Comparison of ENCODE assay signal across 8 mouse cellular contexts in genomic region chr12:84284885-84285592, GRCm38 (mm10). TPM values are rescaled to one million over a fixed set of nuclear protein-coding genes. Genes with fewer than 3 reads are reported as not detected.
DNase-seq lines count a peak whose midpoint lies in the region; ATAC-seq and TF ChIP-seq lines count a peak whose summit lies in the region.

TSS of gene Ptgr2 (plus strand) at chr12:84285232.

- peaks cover 0 to 14% of the 10 kb centered on the region in 2 experiments; a peak in 2 of 4 replicates for H3K36me3 ChIP-seq in MEL (ENCODE audit: control insufficient read depth in 1 of 2, insufficient read depth in 2 of 2, low read length in 2 of 2)
- H3K36me3 ChIP-seq in forebrain, postnatal 0 days (ENCODE audit: insufficient read depth) = no peaks in the 10 kb centered on the region
- H3K36me3 ChIP-seq in lung, embryonic 15.5 days = no peaks in the 10 kb centered on the region

- peaks cover 0 to 14% of the 10 kb centered on the region in 2 experiments; a peak in 2 of 4 replicates for H3K4me1 ChIP-seq in MEL (ENCODE audit: control insufficient read depth in 1 of 2, insufficient read depth in 2 of 2, low read length in 2 of 2)
- 0 out of 2 replicates have a peak, but pooled peaks cover 3% of the 10 kb centered on the region for H3K4me1 ChIP-seq in cerebellum, adult 2 months (ENCODE audit: control insufficient read depth, insufficient read depth, low read length)
- no peaks in the 10 kb centered on the region; the same call in 1 of the 2 replicates for H3K4me1 ChIP-seq in forebrain, postnatal 0 days (ENCODE audit: insufficient read depth)
- H3K4me1 ChIP-seq in lung, embryonic 15.5 days = 0 out of 2 replicates have a peak, but pooled peaks cover 6% of the 10 kb centered on the region

- peak within 1 kb of the TSS; percentile 90 for H3K9ac ChIP-seq in MEL (ENCODE audit: control insufficient read depth, low read depth, low read length, poor library complexity, severe bottlenecking)
- H3K9ac ChIP-seq in forebrain, postnatal 0 days = peak within 1 kb of the TSS; percentile 51
- H3K9ac ChIP-seq in lung, embryonic 15.5 days = peak within 1 kb of the TSS; percentile 47

- H3K27ac ChIP-seq in MEL (ENCODE audit: control insufficient read depth, low read depth, low read length) = peak within 1 kb of the TSS; percentile 93
- H3K27ac ChIP-seq in cerebellum, adult 2 months (ENCODE audit: insufficient read depth, low read length) = peak within 1 kb of the TSS; percentile 39; the same call in 1 of the 2 replicates
- peak within 1 kb of the TSS; percentile 22; the same call in 1 of the 2 replicates for H3K27ac ChIP-seq in forebrain, postnatal 0 days (ENCODE audit: low read depth, low read length)
- peak within 1 kb of the TSS; percentile 41 for H3K27ac ChIP-seq in lung, embryonic 15.5 days

- peak in 1 of 2 experiments; percentile 39; a peak in 2 of 4 replicates for TF ChIP-seq EP300 in MEL (IDR thresholded peaks at IDR 0.05; ENCODE audit: low read depth in 1 of 2, low read length in 2 of 2)

- peak; percentile 99 for DNase-seq in MEL (ENCODE audit: low read depth, low spot score)
- DNase-seq in cerebellum, adult 2 months = peak; percentile 85 to 91
- DNase-seq in forebrain, postnatal 0 days = peak; percentile 90
- peak; percentile 95 for DNase-seq in heart, postnatal 4 days
- DNase-seq in layer of hippocampus, adult 8-10 months (ENCODE audit: low spot score in 2 of 2) = peak; percentile 89 to 91
- peak; percentile 91 for DNase-seq in ovary, adult 18-20 months (ENCODE audit: low spot score)
- peak; percentile 92 for DNase-seq in thymus, postnatal 0 days (ENCODE audit: low spot score)

- ATAC-seq in forebrain, postnatal 0 days = peak; percentile 98
- peak; percentile 94 for ATAC-seq in lung, embryonic 15.5 days (ENCODE audit: borderline replicate concordance, extremely low read depth, low FRiP score, low TSS enrichment)

- H3K4me2 ChIP-seq in forebrain, postnatal 0 days (ENCODE audit: low read depth) = peak within 1 kb of the TSS; percentile 72
- peak within 1 kb of the TSS; percentile 68 for H3K4me2 ChIP-seq in lung, embryonic 15.5 days

- H3K4me3 ChIP-seq in MEL (ENCODE audit: control insufficient read depth in 1 of 2, insufficient read depth in 1 of 2, low read depth in 2 of 2, low read length in 2 of 2) = peak within 1 kb of the TSS; percentile 67 to 71
- H3K4me3 ChIP-seq in cerebellum, adult 2 months (replicated peaks; ENCODE audit: insufficient read depth, low read depth, low read length) = peak within 1 kb of the TSS; percentile 62
- peak within 1 kb of the TSS; percentile 58 for H3K4me3 ChIP-seq in forebrain, postnatal 0 days (ENCODE audit: low read depth, low read length)
- H3K4me3 ChIP-seq in lung, embryonic 15.5 days = peak within 1 kb of the TSS; percentile 49

- no peaks in the 10 kb centered on the region for H3K27me3 ChIP-seq in MEL (ENCODE audit: control insufficient read depth in 1 of 2, insufficient read depth in 2 of 2, low read length in 2 of 2)
- H3K27me3 ChIP-seq in cerebellum, adult 2 months (ENCODE audit: control insufficient read depth, insufficient read depth, low read length) = no peaks in the 10 kb centered on the region
- no peaks in the 10 kb centered on the region for H3K27me3 ChIP-seq in forebrain, postnatal 0 days (ENCODE audit: insufficient read depth, low read length)
- H3K27me3 ChIP-seq in lung, embryonic 15.5 days = no peaks in the 10 kb centered on the region

- TF ChIP-seq RAD21 in MEL (IDR thresholded peaks at IDR 0.05; ENCODE audit: low read depth, low read length) = no peak

- under 1% methylated on average over 39 of the region's 39 CpGs for WGBS in cerebellum, adult 2 months
- under 1% methylated on average over 39 of the region's 39 CpGs for WGBS in forebrain, postnatal 0 days
- whole genome bisulfite sequencing in lung, embryonic 15.5 days = under 1% methylated on average over 39 of the region's 39 CpGs

- no peaks in the 10 kb centered on the region for H3K9me3 ChIP-seq in MEL (replicated peaks; ENCODE audit: insufficient read depth, low read length)
- H3K9me3 ChIP-seq in forebrain, postnatal 0 days (ENCODE audit: low read length) = no peaks in the 10 kb centered on the region
- H3K9me3 ChIP-seq in lung, embryonic 15.5 days = no peaks in the 10 kb centered on the region

- peak; percentile 89 to 98 for TF ChIP-seq POLR2A in MEL (IDR thresholded peaks at IDR 0.05; ENCODE audit: control insufficient read depth in 1 of 2, insufficient read depth in 1 of 2, low read depth in 1 of 2, low read length in 2 of 2, poor library complexity in 1 of 2)
- TF ChIP-seq POLR2A in cerebellum, adult 2 months (IDR thresholded peaks at IDR 0.05; ENCODE audit: borderline replicate concordance, insufficient read depth, low read length) = peak; percentile 86

- TF ChIP-seq CTCF in MEL (IDR thresholded peaks at IDR 0.05 in 2 of 3, conservative IDR thresholded peaks at IDR 0.05 in 1 of 3; ENCODE audit: control insufficient read depth in 1 of 3, insufficient read depth in 1 of 3, low read depth in 2 of 3, low read length in 3 of 3, poor library complexity in 1 of 3, severe bottlenecking in 1 of 3) = peak in 1 of 3 experiments; percentile 13; a peak in 2 of 6 replicates
- TF ChIP-seq CTCF in cerebellum, adult 2 months (IDR thresholded peaks at IDR 0.05; ENCODE audit: borderline replicate concordance, insufficient read depth, low read depth, low read length) = no peak
- peak; percentile 7; the same call in 1 of the 2 replicates for TF ChIP-seq CTCF in forebrain, postnatal 0 days (IDR thresholded peaks at IDR 0.05; ENCODE audit: low read depth)

- peaks cover 15% of the 10 kb centered on the region for H3K79me2 ChIP-seq in MEL (ENCODE audit: control insufficient read depth, insufficient read depth, low read length, poor library complexity)

TF ChIP-seq in MEL, 35 proteins besides CTCF, POLR2A, EP300 and RAD21 (continues in another document):
- TF ChIP-seq CHD2 (IDR thresholded peaks at IDR 0.05; ENCODE audit: low read length) = peak; percentile 99
- TF ChIP-seq USF1 (IDR thresholded peaks at IDR 0.05; ENCODE audit: low read depth, low read length) = peak; percentile 79
- TF ChIP-seq ELF1 (IDR thresholded peaks at IDR 0.05; ENCODE audit: low read depth, low read length) = peak; percentile 93
- no peak for TF ChIP-seq MAFK (IDR thresholded peaks at IDR 0.05; ENCODE audit: borderline replicate concordance, low read depth, low read length)
- peak; percentile 38; the same call in 1 of the 2 replicates for TF ChIP-seq MAX (IDR thresholded peaks at IDR 0.05; ENCODE audit: low read length)
- TF ChIP-seq TBP (IDR thresholded peaks at IDR 0.05; ENCODE audit: low read depth, low read length) = peak; percentile 86
- TF ChIP-seq USF2 (IDR thresholded peaks at IDR 0.05; ENCODE audit: borderline replicate concordance in 1 of 2, insufficient read depth in 1 of 2, low read depth in 1 of 2, low read length in 2 of 2) = no peak
- TF ChIP-seq TAL1 (IDR thresholded peaks at IDR 0.05; ENCODE audit: low read length) = no peak
- no peak for TF ChIP-seq SMC3 (IDR thresholded peaks at IDR 0.05; ENCODE audit: low read depth, low read length)
- no peak for TF ChIP-seq GATA1 (IDR thresholded peaks at IDR 0.05; ENCODE audit: low read depth, low read length)
- peak; percentile 82 for TF ChIP-seq ZMIZ1 (IDR thresholded peaks at IDR 0.05; ENCODE audit: low read depth, low read length)
- TF ChIP-seq KAT2A (conservative IDR thresholded peaks at IDR 0.05; ENCODE audit: low read depth, low read length) = no peak; the same call in 1 of the 2 replicates
- TF ChIP-seq ETS1 (IDR thresholded peaks at IDR 0.05; ENCODE audit: low read depth, low read length) = peak; percentile 65; the same call in 1 of the 2 replicates
- no peak for TF ChIP-seq CHD1 (IDR thresholded peaks at IDR 0.05; ENCODE audit: low read depth, low read length)
- TF ChIP-seq ZNF384 (IDR thresholded peaks at IDR 0.05; ENCODE audit: low read depth, low read length) = no peak
- no peak; the same call in 1 of the 2 replicates for TF ChIP-seq MYC (IDR thresholded peaks at IDR 0.05; ENCODE audit: low read depth, low read length)
- peak; percentile 94 for TF ChIP-seq POLR2AphosphoS2 (IDR thresholded peaks at IDR 0.05; ENCODE audit: low read length)
- no peak; the same call in 1 of the 2 replicates for TF ChIP-seq E2F4 (IDR thresholded peaks at IDR 0.05; ENCODE audit: borderline replicate concordance, low read depth, low read length)
- peak; percentile 78 for TF ChIP-seq TCF12 (IDR thresholded peaks at IDR 0.05; ENCODE audit: low read depth, low read length)
- TF ChIP-seq SIN3A (IDR thresholded peaks at IDR 0.05; ENCODE audit: low read length) = peak; percentile 88
- no peak for TF ChIP-seq GABPA (IDR thresholded peaks at IDR 0.05; ENCODE audit: low read depth, low read length)
- TF ChIP-seq ZKSCAN1 (IDR thresholded peaks at IDR 0.05; ENCODE audit: low read depth, low read length) = peak; percentile 92
- TF ChIP-seq MXI1 (IDR thresholded peaks at IDR 0.05; ENCODE audit: low read depth, low read length) = peak; percentile 78
- no peak for TF ChIP-seq MEF2A (IDR thresholded peaks at IDR 0.05; ENCODE audit: extremely low read depth, insufficient replicate concordance, low read depth, low read length, poor library complexity, severe bottlenecking)
- TF ChIP-seq POLR2AphosphoS5 (IDR thresholded peaks at IDR 0.05; ENCODE audit: borderline replicate concordance, low read depth, low read length) = no peak; the same call in 1 of the 2 replicates
- no peak for TF ChIP-seq UBTF (IDR thresholded peaks at IDR 0.05; ENCODE audit: borderline replicate concordance, insufficient read depth, low read depth, low read length)
- peak; percentile 98 for TF ChIP-seq NRF1 (IDR thresholded peaks at IDR 0.05; ENCODE audit: insufficient read depth, low read depth, low read length, poor library complexity, severe bottlenecking)
- TF ChIP-seq NELFE (IDR thresholded peaks at IDR 0.05; ENCODE audit: low read depth, low read length) = peak; percentile 97
- TF ChIP-seq JUND (IDR thresholded peaks at IDR 0.05; ENCODE audit: low read depth, low read length) = no peak

RNA-seq across cellular contexts. Expression of gene Ptgr2, which starts in this region (rescaled TPM):
- 32.6 and 33.0 TPM in 2 replicates for total RNA-seq in MEL (2012; rRNA removed)
- 10 to 100 TPM in 1 of 2 experiments, not detected in 1; 35.9 TPM for polyA plus RNA-seq in MEL (2012; ENCODE audit: insufficient read depth in 1 of 2, insufficient read length in 2 of 2, low read depth in 1 of 2, low replicate concordance in 2 of 2, missing spikeins in 1 of 2)
- 28.8 and 30.2 TPM in 2 replicates for polyA plus RNA-seq in cerebellum, adult 2 months (2012; rRNA removed)
- 14.5 and 18.7 TPM in 2 replicates for total RNA-seq in forebrain, postnatal 0 days (2014; rRNA removed)
- polyA plus RNA-seq in forebrain, postnatal 0 days (2015; fragmentation: Nextera tagmentation; extraction: Ambion mirVana) = 11.0 and 17.3 TPM in 2 replicates
- 100 to 1,000 TPM; 127 to 132 TPM for total RNA-seq in heart, postnatal 4 days (2021)
- total RNA-seq in layer of hippocampus, adult 8-10 months (2022) = 10 to 100 TPM; 28.9 to 48.5 (median 41.2) TPM
- polyA plus RNA-seq in lung, embryonic 15.5 days (2015; fragmentation: Nextera tagmentation; extraction: Ambion mirVana) = 21.8 and 25.9 TPM in 2 replicates
- 34.7 and 35.7 TPM in 2 replicates for polyA plus RNA-seq in thymus, postnatal 0 days (2015; fragmentation: Nextera tagmentation; extraction: Ambion mirVana)

Comparison
In these comparisons a context has a peak if more than half of its experiments do, and no peak if none do; other contexts are left out.
1. Peak in every context shown above with its lines: DNase-seq, ATAC-seq, H3K4me3 ChIP-seq and H3K27ac ChIP-seq.
2. H3K27ac ChIP-seq: peak in every context shown above with its lines; median percentile 93 in MEL; 41 in lung, embryonic 15.5 days; 39 in cerebellum, adult 2 months; 22 in forebrain, postnatal 0 days.